Mouse (Mus musculus) gastrocnemius, postnatal 10 days (tissue): Measurements from ENCODE around the gene Nebl. TPM values are rescaled to one million over a fixed set of nuclear protein-coding genes. Genes with fewer than 3 reads are reported as not detected.

Experiments
- DNase-seq: peaks from one replicate; pipeline ENCODE4 v3.0.0; 2021; ENCODE audit warnings: mixed read lengths
- total RNA-seq, 2 experiments: library from RNA; stranded (reverse); gene quantifications; 2 replicates each; pipeline ENCODE4 v1.2.3; 2021

Nebl gene
- total RNA-seq, 2 experiments from 2014 or later = 1.0 to 1.1 TPM

DNA sequence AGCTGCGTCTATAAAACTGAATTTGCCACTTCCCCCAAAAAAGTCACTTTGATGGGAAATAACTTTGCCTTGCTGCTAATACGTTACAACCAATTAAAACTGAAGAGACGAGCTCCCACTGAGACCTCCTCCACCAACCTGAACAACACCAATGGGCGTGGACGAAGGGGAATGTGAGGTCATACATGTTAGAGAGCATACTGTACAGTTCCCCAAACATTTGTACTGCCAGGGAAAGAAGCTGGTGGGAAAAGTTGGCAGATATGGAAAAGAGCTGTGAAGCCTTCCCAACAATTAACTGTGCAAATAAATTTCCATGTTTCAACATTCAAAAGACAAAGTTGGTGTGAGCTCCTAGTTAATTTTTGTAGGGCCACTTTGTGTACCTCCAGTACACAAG, 25.3 kb downstream of the Nebl start:
- no peak for DNase-seq

DNA sequence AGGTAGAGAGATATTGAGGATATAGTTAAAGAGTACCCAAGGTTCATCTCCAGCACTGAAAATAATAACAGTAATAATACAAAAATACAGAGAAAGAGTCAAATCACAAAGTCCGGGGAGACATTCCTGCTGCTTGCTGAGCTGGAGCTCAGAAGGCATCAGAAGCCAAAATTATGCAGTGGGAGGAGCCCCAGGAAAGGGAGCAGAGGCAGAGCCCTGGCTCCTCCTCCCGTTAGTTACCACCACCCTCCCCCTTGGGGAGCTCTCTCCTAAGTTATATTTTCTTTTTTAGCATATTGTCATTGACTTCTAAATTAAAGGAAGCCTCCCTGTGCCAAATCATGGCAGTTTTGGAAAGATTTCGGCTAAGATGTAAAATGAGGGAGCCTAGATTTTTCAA, 25.8 kb downstream of the Nebl start:
- no peak for DNase-seq

DNA sequence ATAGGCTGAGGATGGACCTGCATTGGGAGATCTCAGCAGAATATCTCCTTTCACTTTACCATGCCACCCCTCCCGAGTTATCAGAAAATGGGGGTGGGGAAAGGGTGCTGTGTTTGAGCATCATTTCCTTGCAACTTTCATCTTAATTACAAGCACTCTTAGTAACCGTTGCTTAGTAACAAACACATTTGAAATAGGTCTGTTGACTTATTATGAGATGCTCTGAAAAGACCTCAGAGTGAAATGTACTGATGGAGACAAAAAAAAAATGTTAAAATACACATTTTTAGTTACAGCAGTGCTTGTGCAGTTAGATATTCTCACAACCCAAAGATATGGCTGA, 28.1 kb downstream of the Nebl start:
- no peak for DNase-seq

DNA sequence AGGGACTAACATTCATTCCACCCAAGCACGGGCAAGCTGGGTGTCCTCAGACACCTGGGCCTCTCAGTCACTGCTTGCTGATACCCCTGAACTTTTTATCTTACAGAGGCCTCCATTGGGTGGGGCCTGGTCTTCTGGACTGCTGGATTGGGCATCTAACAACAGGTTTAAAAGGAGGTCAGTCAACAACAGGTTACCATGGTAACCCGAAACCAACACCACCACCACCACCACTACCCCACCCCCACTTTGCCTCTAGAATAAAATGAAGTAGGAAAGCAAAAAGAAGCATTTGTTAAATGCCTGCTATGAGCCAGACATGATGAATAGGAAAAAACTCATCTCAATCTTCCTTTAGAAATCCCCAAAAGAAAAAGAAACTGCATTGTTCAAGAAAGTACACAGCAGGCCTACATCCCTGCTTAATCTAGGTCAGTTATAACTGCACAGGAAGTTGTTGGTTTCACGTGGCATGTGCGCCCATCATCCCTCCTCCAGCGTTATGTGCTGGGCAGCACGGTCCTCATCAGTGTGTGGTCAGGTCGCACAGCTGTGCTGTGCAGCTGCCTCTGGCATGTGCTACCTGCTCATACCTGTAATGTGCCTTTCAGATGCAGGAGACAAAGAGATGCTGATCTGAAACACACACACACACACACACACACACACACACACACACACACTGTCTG, 28.6 kb downstream of the Nebl start:
- DNase-seq = no peak

DNA sequence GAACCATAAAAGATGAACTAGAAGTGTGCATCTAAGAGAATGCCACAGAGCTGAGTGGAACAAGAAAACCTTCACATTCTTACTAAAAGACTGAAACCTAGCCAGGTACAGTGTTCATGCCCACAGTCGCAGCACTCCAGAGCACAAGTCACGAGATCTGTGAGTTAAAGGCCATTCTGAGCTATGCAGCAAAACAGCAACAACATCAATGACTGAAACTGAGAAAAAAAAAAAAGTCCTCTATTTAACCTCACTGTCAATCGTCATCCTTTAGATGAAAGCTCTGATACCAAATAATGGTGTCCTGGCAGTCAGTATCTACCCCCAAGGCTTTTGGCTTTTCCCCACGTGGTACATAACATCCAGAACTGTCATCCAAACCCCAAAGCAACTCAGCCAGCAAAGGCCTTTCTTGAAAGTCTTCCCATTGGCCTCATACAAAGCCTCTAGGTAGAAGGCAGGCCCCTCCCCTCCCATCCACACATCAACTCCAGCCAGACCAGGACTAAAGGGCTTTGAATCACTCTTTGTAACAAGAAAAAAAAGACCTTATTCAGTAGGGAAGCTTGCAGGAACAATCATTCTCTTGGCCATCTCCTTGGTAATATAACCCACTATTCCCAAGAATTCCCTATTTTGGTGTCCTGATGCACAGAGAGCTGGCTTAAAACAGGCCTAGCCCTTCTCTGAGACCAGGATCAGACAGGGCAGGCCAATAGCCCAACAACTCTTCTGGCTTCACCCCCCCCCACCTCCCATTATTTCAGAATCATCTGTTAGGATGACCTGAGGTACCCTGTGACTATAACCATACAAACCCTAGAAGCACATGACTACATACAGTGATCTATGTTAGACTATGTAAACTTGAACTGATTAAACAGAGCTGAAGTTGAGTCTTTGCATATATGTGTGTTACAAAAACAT, 32.8 kb downstream of the Nebl start:
- no peak for DNase-seq

DNA sequence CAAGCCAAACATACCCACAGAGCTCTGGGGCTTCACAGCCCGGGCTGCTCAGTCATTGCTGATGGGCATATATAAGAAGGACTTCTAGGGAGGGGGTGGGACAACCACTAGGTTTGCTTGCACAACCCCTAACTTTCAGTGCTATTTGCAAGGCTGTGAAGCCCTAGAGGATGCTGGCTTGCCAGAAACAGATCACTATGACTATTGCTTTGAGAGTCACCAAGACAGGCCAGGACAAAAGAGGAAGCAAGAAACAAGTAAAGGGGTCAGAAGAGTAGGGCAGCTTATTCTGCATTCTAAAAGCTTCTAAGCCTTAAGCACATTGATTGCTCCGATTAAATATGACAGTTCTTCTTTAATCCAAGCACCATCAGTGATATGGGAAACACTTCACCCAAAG, 38.3 kb downstream of the Nebl start:
- DNase-seq = no peak

DNA sequence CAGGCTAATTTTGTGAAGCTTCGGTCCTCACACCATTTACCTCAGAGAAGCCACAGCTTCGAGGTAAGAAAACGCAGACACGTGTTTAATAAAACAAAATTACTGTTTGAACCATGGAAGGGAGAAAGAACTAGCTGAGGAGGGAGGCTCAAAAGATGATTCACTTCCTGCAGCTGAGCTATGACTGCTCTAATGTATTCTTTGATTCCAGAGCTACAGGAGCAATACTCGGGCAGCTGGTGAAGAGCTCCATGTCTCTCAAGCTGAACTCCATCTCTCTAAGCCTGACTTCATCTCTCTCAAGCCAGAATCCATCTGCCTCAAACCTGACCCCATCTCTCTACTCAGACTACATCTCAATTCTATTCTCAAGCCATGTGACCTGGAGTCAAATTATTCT, 41.0 kb downstream of the Nebl start:
- DNase-seq = no peak

DNA sequence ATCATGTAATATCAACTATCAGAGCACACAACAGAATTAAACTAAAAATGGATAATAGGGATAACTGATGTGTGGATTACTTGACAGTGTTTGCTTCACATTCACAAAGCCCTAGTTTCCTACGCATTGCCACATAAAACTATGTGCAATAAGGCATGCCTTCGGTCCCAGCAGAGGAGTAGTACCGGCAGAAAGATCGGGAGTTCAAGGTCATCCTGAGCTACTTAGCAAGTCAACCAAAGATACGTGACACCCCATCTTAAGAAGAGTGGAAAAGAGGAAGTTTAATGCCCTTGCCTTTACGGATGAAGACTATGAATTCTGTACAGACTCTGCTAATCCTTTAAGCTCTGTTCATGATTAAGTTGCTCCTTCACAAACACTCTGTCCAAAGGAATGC, 44.1 kb downstream of the Nebl start:
- DNase-seq = no peak

DNA sequence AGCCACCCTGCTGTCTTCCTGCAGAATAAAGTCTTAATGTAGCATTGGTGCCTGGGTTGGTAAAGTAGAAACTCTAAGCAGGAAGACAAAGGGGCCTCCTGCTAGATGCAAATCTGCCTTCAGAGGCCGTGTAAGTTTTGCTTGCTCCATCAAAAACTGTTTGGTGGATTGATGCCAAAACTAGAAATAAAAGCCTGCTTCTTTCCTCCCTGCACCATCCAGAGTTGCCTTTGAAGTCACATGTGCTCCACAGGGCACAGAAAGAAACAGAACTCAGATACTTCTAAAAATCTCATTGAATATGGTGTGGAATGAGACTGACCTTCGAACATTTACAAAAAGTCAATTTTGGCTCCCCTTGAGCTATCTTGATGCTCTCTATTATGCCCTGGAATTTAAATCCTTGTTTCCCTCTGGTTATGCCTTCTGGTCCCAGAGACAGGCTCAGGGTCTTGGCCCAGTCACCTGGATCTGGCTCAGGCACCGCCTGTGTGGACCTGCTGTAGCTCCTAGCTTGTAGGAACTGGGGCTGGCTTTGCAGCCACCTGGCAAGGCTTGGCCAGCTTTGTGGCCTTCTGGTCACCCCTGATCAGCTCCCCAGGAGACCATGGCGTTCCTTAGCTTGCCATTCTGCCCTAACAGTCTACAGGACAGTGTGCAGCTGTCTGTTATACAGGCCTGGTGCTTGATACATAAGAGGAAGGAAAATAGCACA, 47.8 kb downstream of the Nebl start:
- no peak for DNase-seq

DNA sequence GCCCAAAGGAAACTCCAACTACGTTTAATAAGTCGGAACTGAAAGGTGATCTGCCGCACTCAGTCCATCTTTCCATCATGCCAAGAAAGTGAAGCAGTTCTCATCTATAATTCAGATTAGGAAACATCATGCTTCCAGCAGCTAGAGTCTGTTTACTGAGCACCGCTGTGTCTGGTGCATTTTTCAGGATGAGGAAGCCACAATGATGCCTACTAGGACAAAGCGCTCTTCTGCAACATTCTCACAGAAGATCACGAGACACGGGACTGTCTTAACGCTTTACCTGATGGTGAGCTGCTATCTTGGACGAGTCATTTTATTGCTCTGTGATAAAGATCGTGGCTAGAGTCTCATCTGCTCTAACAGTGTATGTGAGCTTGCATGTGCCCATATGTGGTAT, 59.1 kb downstream of the Nebl start:
- no peak for DNase-seq

DNA sequence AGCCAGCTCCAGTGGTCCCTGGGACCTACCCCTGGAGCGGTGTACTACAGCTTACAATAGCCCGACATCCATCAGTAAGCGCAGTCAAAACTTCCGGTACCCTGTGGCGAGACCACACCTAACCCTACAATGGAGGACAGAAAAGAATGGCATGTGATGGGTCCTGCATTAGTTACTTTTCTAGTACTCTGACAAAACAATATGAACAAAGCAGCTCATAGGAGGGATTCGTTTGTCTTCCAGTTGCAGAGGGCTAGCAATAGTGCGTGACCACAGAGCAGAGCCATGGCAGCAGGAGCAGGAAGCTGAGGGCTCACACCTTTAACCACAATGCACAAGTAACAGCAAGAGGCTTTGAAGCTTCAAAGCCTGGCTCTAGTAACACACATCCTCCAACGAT, 59.7 kb downstream of the Nebl start:
- DNase-seq = no peak

DNA sequence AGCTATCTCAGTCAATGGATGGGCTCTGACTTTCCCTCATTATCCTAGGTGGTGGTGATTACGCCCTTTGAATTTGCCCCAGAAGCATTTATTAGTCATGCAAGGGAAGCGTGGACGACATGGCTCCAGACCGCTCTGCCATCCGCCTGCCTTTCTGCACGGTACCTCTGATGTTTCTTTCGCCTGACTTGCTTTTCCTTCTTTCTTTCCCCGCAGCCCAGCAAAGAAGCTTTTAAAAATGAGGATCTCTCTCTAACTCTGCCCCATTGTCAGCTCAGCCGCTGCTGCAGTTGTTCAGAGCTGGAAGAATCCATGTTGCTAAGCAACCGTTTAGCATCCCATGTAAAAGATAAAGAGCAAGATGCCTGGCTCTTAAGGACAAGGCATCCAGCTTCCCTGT, 61.3 kb downstream of the Nebl start:
- no peak for DNase-seq

DNA sequence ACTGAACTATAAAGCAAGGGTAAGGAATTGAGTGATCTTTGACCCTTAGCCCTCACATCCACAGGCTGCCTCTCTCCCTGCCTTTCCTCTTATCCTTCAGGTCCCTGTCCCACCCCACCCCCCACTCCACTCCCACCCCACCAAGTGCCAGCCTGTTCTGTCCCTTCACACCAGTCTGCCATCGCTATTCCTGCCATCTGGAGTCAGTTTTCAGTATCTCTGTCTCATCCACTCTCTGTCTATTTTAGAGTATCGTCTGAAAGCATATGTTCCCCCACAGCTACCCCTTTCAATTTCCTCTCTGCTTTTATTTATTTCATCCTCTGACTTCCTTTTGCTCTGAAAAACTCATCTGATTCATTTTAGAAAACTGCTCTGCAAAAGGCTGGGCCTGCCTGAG, 62.3 kb downstream of the Nebl start:
- no peak for DNase-seq

DNA sequence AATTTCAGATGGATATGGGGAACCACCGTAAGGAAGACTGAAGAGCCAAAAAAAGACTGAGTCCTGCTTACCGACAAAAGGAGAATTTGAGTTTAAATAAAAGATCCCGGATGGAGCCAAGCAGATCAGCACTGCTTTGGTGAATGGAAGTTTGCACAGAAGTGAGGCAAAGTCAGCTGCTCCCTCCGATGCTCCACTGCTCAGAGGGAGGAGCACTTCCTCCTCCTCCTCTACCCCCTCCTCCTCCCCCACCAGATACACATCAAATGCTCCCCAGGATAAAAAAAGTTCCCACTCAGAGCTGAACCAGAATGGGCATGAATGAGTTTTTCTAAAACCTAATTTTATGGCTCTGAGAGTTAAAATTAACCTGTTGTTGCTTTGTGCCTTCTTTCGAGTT, 73.1 kb downstream of the Nebl start:
- no peak for DNase-seq

DNA sequence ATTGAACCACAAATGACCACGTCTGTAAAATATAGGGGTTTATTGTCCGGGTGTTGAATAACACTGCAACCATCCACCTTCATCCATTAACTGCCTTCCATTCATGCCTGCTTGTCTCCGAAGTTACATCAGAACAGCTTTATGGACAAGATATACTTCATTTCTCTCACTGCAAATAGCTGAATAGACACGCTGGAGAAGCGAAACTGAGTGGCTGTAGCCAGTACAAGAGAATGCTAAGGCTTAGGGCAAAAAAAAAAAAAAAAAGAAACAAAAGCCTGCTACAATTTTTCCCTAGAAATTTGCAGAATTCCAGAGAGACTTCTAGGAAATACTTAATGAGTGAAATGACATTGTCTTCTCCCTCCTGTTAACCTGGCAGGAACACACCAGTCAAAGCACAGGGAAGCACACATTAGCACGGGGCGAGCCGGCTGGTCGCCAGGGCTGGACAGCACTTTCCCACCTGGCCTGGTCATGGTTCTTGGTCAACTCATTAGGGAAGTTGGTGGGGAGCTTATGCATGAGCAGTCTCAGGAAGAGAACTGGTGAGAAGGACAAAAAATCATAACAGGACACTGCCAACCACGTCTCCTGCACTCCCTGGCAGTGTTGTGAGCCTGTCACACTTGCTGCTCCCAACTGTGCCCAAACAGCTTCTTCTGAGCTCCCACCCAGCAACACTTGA, 81.0 kb downstream of the Nebl start:
- no peak for DNase-seq

DNA sequence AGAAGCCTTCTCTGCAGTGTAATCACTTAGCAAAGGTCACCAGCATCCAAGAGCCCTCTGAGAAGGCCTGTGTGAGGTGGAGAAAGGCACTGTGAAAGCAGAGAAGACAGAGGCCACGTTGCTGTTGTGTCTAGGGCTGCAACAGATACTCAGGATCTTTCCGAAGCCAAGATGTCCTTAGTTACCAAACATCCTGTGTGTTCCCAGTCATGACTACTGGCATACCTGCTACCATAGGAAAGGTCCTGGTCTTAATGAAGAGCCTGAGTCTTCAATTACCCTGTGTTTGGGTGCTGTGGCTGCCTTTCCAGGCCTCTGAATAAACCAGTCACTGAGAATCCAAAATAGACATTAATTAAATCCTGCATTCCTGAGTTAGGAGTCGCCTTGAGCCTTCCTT, 81.5 kb downstream of the Nebl start:
- DNase-seq = no peak

DNA sequence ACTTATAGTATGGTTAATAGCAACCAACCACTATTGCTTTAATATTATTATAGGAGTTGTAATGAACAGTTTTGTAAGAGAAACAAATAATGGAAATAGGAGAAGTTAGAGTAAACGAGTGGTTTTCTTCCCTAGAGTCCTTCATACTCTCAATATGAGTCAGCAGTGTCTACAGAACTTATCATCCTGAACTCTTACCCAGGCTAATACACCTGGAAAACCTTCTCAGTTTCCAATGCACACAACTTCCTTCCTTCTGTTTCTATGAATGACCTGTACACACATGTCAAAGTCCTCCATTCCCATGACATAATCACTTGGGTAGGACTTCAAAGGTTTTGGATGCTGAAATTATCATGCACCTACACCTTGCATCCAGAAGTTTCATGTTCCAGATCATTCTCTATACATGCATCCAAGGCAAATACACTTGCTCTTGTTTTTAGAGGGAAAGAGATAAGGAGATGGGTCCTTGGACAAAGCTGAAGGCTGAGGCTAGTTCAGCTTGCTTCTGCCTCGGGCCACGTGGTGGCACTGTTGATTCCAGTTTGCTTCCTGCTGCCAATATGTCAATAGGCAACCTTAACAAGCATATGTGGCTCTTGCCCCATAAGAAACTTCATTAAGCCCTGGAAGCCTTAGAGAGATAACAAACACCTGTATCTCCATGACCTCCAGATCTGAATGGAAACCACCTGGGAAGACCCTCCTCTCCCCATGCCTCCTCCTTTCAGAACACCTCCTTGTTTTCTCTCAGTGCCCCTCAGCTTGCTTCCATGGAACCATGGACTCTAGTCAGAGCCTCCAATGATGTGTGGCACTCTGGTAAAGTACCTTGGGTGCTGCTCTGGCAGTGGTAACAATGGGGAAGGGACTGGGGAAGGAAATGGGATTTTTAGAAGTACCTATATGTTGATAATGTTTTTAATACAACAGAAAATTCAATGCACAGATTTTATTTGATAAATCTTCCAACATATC, 86.7 kb downstream of the Nebl start:
- peak; percentile 52 for DNase-seq

DNA sequence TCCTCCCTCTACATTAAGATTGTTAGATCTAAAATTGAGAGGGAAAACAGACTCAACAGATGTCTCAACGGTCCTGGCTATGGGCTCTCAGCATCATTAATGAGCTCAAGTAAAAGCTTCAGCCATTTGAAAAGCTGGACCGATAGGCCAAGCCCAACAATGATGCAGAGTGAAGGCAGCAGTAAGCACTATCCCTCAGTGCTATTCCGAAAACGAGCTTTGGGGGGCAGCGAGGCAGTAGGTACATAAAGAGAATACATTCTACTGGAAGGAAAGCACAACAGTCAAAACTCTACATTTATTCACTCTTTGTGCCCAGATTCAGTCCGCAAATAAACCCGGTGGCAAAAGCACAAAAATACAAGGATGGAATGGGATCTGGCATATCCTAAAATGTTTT, 87.4 kb downstream of the Nebl start:
- DNase-seq = no peak

DNA sequence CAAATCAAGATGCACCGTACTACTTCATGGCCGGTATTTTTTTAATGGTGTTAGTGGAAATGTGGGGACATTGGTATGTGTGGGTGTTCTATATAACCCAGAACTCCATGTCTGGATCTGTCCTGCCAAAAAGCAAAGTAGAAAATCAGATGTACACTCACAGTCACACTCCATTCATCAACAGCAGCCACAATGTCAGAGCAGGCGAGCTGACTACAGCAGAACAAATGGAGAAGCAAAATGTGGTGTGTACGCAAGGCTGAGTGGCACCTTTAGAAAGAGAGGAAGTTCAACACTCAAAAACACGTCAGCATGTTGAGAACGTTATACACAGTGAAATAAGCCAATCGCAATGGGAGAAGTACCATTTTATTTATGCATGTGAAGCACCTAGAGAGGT, 88.5 kb downstream of the Nebl start:
- no peak for DNase-seq

DNA sequence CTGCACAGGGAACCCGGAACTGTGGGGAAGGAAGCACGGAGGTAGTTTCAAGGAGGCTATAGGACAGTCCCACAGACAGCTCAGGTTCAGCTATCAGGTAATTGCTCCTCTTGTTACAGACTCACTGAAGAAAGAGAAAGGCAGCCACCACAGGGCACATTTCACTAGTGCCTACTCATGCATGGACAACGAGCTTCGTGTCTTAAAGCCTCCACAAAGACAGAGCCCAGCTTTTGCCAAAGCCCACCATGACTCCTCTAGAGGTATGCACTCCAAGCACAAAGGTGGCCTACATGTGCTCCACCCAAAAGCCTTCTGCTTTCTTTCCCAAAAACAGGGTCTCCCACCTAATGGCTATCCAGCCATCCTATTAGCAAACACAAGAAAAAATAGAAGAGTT, 90.4 kb downstream of the Nebl start:
- DNase-seq = no peak

DNA sequence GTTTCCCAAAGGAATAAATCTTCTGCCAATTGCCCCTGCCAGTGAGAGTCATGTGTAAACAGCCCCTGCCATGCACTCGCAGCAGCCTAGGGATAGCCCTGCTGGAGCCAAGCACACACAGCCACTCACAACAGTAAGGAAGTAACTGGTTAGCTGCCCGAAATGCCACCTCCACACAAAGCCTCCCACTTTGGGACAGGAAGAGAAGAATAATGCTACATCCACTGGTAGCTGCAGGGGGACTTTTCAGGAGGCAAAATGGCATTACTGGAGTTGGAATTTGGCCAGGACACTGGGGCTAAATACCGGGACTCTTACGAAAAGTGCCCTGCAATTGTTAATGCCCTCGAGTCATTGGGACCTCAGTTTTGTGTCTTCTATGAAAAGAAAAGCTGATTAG, 92.6 kb downstream of the Nebl start:
- no peak for DNase-seq

DNA sequence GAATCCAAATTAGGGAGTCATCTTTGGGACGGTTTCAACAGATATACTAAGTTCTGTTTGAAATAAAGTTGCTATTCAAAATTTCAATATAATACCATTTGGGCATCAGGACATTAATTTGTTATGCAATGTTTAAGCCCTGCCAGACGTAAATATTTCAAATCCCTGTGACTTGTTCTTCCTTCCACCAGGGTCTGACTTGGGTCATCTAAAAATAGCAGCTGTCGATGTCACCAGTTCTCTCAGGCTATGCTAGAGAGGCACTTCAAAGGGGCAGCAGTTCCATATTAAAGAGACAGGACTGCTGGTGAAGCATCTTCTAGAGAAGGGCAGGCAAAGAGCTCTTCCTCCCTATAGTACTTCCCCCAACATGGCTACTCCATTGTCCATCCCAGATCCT, 107.3 kb downstream of the Nebl start:
- no peak for DNase-seq
